Mouse (Mus musculus) intestine, postnatal 0 days (tissue): ENCODE data around the gene Spen. TPM values are rescaled to one million over a fixed set of nuclear protein-coding genes. Genes with fewer than 3 reads are reported as not detected.

ENCODE experiments used
- ATAC-seq: fragments of 200-750 bp; cut with Nextera tagmentation; 2 replicates; pipeline ENCODE4 v1.8.0; 2017; ENCODE audit warnings: mild to moderate bottlenecking, moderate TSS enrichment, moderate library complexity
- H3K27ac ChIP-seq: fragments of 300-500 bp; sonication (generic); 2 replicates; pipeline ENCODE4 v1.5.1; 2014; ENCODE audit warnings: mild to moderate bottlenecking, low read depth, low read length, moderate library complexity
- H3K27me3 ChIP-seq: fragments of 300-500 bp; sonication (generic); replicated peaks from 2 replicates; pipeline ENCODE4 v1.6.1; 2014; ENCODE audit warnings: low read length, mixed read lengths; ENCODE audit not compliant: control insufficient read depth, insufficient read depth
- H3K36me3 ChIP-seq: fragments of 300-500 bp; sonication (generic); 2 replicates; pipeline ENCODE4 v1.6.1; 2014; ENCODE audit warnings: mild to moderate bottlenecking, moderate library complexity; ENCODE audit not compliant: control insufficient read depth, insufficient read depth
- H3K4me1 ChIP-seq: fragments of 300-500 bp; sonication (generic); replicated peaks from 2 replicates; pipeline ENCODE4 v1.6.1; 2014; ENCODE audit warnings: antibody characterized with exemption, low read length, mixed read lengths; ENCODE audit not compliant: control insufficient read depth, insufficient read depth
- H3K4me2 ChIP-seq: fragments of 300-500 bp; sonication (generic); replicated peaks from 2 replicates; pipeline ENCODE4 v1.6.1; 2014; ENCODE audit warnings: low read depth, mild to moderate bottlenecking, moderate library complexity
- H3K4me3 ChIP-seq: fragments of 300-500 bp; sonication (generic); 2 replicates; pipeline ENCODE4 v1.5.1; 2014; ENCODE audit warnings: low read depth, low read length
- H3K9ac ChIP-seq: fragments of 300-500 bp; sonication (generic); 2 replicates; pipeline ENCODE4 v1.6.1; 2014; ENCODE audit warnings: mild to moderate bottlenecking, low read depth, low read length
- H3K9me3 ChIP-seq: fragments of 300-500 bp; sonication (generic); 2 replicates; pipeline ENCODE4 v1.6.1; 2016; ENCODE audit warnings: mixed run types; ENCODE audit not compliant: control insufficient read depth
- CTCF ChIP-seq: sonication (generic); IDR thresholded peaks from 2 replicates; pipeline ENCODE4 v1.5.1; 2016; ENCODE audit warnings: low read depth, mild to moderate bottlenecking, control low read depth, antibody characterized with exemption, moderate library complexity
- WGBS: fragments of 180-500 bp; shearing (Covaris S2); extraction: QIAGEN DNeasy Blood & Tissue Kit; methylation state at CpG from one replicate; pipeline ENCODE4 v1.1.7; 2014; 5-methylcytosine and 5-hydroxymethylcytosine counted together
- polyA plus RNA-seq: library from polyadenylated mRNA; unstranded; fragments of >200 nt; fragmentation: Nextera tagmentation; extraction: Ambion mirVana; gene quantifications from 2 replicates; pipeline ENCODE4 v1.2.1, GENCODE M21; 2015

Gene Spen
- polyA plus RNA-seq, 1 experiment from 2014 or later: 3.2 TPM

GRCm38 (mm10) chr4:141477681-141478102 lies 60.7 kb downstream of the Spen start:
- H3K4me1 ChIP-seq: no peaks in the 10 kb centered on the region
- WGBS: 71% methylated on average over 16 of the region's 16 CpGs

GRCm38 (mm10) chr4:141474431-141474830 lies 64.0 kb downstream of the Spen start:
- WGBS: 89% methylated on average over 19 of the region's 19 CpGs
- peaks cover 95% of the 10 kb centered on the region for H3K36me3 ChIP-seq
- ATAC-seq: no peak
- H3K27me3 ChIP-seq: no peaks in the 10 kb centered on the region
- H3K4me2 ChIP-seq: no peak overlapping the region
- H3K27ac ChIP-seq: 0 out of 2 replicates have a peak overlapping the region, but pooled peaks have one; percentile 28
- H3K9ac ChIP-seq: no peak overlapping the region
- H3K9me3 ChIP-seq: no peaks in the 10 kb centered on the region
- TF ChIP-seq CTCF: 0 out of 2 replicates have a peak, but pooled peaks have one; percentile 16
- H3K4me1 ChIP-seq: no peaks in the 10 kb centered on the region
- H3K4me3 ChIP-seq: no peak overlapping the region

More at GRCm38 (mm10) chr4:141477681-141478102, 60.7 kb downstream of the Spen start:
- ATAC-seq: no peak
- Histone ChIP-seq H3K4me3 (no peak overlapping the region), H3K27me3 (no peaks in the 10 kb centered on the region), H3K9me3 (no peaks in the 10 kb centered on the region), H3K27ac (peak overlapping the region; percentile 1; the same call in 1 of the 2 replicates), H3K36me3 (peaks cover 95% of the 10 kb centered on the region), H3K4me2 (no peak overlapping the region), H3K9ac (no peak overlapping the region)
- TF ChIP-seq CTCF: no peak

GRCm38 (mm10) chr4:141472641-141473321 lies 65.6 kb downstream of the Spen start:
- H3K4me3 ChIP-seq: no peak overlapping the region
- no peaks in the 10 kb centered on the region for H3K4me1 ChIP-seq
- no peaks in the 10 kb centered on the region for H3K27me3 ChIP-seq
- H3K9ac ChIP-seq: no peak overlapping the region
- no peak overlapping the region for H3K27ac ChIP-seq
- no peaks in the 10 kb centered on the region for H3K9me3 ChIP-seq
- 86% methylated on average over 32 of the region's 32 CpGs for WGBS
- peaks cover 94% of the 10 kb centered on the region for H3K36me3 ChIP-seq
- H3K4me2 ChIP-seq: no peak overlapping the region
- ATAC-seq: no peak
- TF ChIP-seq CTCF: no peak

GRCm38 (mm10) chr4:141471491-141471890 lies 66.9 kb downstream of the Spen start:
- no peak for TF ChIP-seq CTCF
- WGBS: 98% methylated on average over 16 of the region's 16 CpGs
- Histone ChIP-seq H3K9ac (no peak overlapping the region), H3K9me3 (no peaks in the 10 kb centered on the region), H3K27ac (no peak overlapping the region), H3K4me3 (no peak overlapping the region), H3K36me3 (peaks cover 94% of the 10 kb centered on the region), H3K4me1 (no peaks in the 10 kb centered on the region), H3K27me3 (no peaks in the 10 kb centered on the region), H3K4me2 (no peak overlapping the region)
- no peak for ATAC-seq

- Histone ChIP-seq H3K4me1 (no peaks in the 10 kb centered on the region), H3K27ac (no peak overlapping the region), H3K36me3 (peaks cover 94% of the 10 kb centered on the region), H3K9ac (no peak overlapping the region), H3K4me3 (no peak overlapping the region), H3K27me3 (no peaks in the 10 kb centered on the region), H3K4me2 (no peak overlapping the region), H3K9me3 (no peaks in the 10 kb centered on the region)
- no peak for ATAC-seq
- 89% methylated on average over 9 of the region's 9 CpGs for WGBS
- no peak for TF ChIP-seq CTCF
These were observed 69.1 kb downstream of the Spen start for GRCm38 (mm10) chr4:141469343-141469742.

- Histone ChIP-seq H3K27ac (no peak overlapping the region), H3K9ac (no peak overlapping the region), H3K4me3 (no peak overlapping the region), H3K27me3 (no peaks in the 10 kb centered on the region), H3K9me3 (no peaks in the 10 kb centered on the region), H3K4me2 (no peak overlapping the region), H3K4me1 (no peaks in the 10 kb centered on the region), H3K36me3 (peaks cover 94% of the 10 kb centered on the region)
- WGBS: 48% methylated on average over 10 of the region's 10 CpGs
- TF ChIP-seq CTCF: no peak
- ATAC-seq: no peak
These were observed 69.8 kb downstream of the Spen start for GRCm38 (mm10) chr4:141468576-141468975.
